Mouse (Mus musculus): ENCODE measurements around the gene Tmem237.
A peak's percentile ranks its signal among the peaks of the same experiment; 100 is the strongest.

Tmem237 gene

DNA sequence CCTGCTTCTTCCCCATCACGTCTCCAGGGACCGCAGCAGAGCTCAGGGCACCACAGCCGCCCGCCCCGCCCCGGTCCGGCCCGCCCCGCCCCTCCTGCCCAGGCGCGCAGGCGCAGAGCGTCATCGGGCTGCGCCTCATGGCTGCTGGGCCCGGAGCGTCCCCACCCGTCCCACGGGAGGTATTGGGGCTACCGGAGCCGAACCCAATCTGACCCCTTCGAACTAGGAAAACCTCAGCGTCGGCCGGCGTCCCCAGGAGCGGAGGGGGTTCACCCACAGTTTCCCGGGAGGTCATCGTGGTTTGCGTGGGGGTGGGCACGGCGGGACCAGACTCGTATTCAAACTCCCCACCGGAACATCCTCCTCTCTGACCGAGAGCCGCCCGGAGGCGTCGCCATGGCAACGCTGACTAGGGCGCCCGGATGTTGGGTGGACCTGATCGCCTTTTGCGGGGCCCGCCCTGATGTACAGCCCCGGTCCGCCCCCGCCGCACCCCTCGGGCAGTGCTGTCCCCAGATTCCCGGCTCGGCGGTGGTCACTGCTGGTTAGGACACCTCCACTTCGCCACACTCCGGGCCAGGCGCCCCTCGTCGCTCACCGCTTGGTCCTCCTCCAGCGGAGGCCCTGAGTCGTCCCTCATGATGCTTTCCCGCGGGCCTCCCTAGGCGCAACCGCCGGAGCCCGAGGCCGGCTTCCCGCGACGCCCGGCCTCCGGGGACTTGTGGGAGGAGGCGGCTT lies at the start of gene Tmem237:
Gene Tmem237 (minus strand): TSS at position 689 of the 738 bp plus-strand sequence.
- peak; percentile 94 for DNase-seq (ENCODE audit: low spot score)

DNA sequence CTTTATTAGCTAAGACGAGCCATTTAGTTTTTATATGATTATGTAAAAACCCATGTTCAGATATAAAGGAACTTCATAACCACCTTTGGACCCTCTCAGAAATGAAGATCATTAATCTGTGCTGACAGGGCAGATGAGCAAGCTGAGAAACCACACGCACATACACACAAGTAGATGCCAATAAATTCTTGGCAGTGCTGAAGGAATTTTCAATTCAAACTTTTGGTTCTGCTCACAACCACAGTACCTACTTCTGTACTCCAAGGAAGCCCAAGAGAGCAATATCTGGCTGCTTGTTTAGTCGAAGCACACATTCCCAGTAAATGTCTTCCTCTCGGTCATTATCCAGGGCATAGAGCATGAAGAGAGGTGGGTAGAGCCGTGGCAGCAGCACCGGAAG lies 49.4 kb upstream of the Tmem237 start:
- DNase-seq (ENCODE audit: low spot score): no peak

DNA sequence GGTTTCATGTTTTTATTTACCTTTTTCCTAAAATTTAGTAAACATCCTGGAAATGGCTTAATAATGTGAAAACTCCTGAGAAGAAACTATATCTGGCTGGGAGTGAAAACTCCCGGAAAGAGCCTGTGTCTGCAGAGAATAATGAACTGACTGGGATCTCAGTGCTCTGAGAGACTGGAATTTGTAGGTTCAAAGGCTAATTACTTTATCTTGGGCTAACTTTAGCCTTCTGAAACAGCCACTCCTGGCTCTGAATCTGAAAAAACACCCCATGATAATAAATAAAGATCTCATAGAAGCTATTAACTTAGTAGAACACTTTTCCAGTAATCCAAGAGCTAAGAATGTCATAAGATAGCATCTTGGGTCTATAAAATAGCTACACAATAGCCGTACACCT lies 48.3 kb upstream of the Tmem237 start:
- DNase-seq (ENCODE audit: low spot score): no peak

DNA sequence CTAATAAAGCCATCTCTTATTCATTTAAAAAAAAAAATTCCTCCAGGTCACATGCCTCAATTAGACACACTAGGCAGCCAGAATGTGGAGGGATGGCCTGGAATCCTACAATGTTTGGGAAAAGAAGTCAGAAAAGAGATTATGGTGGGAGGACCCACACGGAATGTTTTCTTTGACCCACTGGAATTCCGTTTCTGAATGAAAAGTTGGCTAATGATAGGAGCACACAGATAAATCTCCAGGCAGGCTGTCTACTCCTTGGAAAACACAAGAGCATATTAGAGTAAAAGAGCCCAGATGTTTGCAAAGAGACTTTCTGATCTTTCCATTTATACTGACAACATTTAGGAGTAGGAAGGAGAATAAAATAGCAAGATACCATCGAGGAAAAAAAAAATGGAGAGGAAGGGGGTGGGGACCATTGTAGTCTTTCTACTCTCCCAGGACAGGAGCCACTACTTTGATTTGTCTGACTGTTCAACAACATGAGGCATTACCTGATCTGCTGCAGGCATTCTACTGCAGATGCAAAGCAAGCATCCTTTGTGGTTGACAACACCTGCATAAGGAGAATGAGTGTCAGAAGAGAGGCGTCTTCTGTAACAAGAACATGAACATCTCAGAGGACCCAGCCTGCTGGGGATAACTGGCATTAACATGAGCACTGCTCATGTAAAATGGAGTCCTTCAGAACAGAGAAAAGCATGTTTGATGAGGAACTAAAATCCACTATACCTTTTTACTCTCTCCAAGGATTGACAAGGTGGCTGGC lies 47.6 kb upstream of the Tmem237 start:
- no peak for DNase-seq (ENCODE audit: low spot score)

DNA sequence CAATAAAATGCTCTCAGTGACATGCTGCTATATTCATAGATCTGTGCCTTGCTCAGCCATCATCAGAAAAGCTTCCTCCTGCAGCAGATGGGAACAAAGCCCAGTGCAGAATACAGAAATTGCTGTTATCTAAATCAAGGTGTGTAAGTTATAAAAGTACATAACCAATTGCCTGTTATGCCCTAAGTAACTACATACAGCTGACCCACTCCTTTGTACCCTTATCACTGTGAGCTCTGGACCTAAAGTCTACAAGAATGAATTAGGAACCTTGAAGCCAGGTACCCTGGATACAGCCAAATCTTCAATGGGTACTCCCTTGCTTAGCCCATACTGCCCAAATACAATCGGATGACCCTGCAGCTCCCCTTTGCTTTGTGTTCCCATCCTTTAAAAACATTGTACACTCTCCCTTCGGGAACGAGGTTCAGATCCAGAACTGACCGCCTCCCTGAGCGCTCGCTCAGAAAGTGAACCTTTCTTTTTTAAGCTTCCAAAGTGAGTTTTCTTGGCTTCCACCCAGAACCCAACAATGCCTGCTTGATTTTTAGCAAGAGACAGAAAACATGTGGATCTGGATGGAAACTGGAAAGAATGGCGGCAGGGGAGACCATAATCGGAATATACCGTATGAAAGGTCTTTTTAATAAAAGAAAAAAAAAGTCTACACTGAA lies 46.2 kb upstream of the Tmem237 start:
- DNase-seq (ENCODE audit: low spot score): no peak

DNA sequence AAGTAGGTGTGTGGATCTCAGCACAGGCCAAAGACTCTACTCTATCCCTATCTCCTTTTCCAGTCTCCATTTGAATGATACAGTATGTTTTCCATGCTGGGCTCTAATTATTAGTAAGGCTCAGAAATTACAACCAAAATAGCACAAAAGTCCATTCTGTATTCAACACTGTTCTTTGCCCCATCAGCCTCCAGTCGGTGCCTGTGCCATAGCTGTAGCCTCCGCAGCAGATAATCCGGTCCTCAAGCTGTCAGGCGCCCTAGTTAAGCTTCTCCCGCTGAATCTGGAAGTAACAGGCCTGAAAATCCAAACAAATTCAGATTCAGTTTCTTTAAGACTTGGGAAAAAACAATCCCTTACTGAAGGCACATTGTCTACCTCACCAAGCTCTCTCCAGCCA lies 43.7 kb upstream of the Tmem237 start:
- DNase-seq (ENCODE audit: low spot score): no peak

DNA sequence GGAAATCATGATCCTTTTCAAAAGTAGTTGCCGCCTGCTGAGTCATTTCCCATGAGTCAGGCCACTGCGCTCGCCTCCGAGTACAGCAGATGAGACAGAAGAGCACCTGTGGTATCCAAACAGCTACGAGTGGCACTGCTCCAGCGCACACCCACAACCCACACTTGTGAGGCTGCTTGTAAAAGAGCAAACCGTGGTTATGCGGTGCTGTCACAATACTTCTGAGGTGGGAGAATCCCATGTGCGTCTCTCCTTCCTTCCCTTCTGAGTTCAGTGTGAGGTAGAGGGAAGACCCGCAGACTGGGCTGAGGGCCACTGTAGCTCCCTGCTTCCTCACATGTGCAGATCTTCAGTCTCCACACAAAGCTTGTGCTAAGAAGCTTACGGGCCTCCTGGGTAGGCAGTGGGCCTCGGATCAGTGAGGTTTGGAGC lies 42.8 kb upstream of the Tmem237 start, which contains the start of gene Mpp4:
Gene Mpp4 (minus strand): TSS at position 360 of the 432 bp plus-strand sequence.
- DNase-seq (ENCODE audit: low spot score): peak; percentile 74

DNA sequence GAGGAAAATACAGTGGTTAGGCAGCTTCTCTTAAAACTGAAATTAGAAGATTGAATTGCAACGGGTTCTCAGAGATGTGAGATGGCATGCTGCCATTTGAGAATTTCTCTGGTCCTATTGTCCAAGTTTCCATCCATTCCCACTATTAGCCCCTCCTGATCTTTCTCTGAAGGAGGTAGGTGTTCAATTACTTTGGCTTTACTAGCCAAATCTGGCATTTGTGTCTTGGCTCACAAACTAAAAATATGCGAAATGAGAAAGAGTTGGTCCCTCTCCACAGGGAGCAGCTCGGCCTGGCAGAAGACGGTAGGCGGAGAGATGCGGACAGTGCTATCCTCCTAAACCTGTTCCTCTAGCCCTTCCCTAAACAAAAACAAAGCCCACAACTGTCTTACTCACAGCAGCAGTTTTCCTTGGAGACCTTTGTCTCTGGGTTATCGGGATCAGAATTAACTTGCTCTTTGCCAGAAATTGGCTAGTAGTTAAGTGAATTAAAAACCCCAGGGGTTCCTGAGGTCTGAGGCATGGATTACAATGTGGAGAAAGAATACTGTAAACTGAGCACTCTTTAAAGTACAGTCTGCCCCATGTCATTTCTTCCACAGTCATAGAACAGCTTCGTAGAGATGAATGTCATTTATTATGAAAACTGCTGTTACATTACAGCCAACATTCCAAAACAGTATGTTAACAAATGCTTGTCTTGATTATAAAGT lies 42.3 kb upstream of the Tmem237 start:
- DNase-seq (ENCODE audit: low spot score): no peak

DNA sequence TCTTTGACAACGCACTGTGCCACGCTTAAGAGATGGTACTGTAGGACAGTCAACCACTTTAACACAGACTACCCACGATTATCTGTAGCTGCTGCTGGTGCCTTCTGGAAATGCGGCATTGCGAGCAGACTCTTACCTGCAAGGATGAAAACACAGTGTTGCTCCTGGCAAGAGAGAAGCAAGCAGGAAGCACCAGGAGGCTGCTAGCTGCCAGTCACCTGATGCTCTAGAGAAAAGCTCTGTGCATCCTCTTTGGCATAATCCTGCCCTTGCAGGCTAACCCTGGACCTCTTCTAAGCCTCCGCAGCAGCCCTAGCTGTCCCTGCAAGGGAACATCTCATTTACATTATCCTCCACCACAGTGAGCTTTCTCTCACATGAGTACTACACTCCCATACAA lies 41.2 kb upstream of the Tmem237 start:
- no peak for DNase-seq (ENCODE audit: low spot score)

DNA sequence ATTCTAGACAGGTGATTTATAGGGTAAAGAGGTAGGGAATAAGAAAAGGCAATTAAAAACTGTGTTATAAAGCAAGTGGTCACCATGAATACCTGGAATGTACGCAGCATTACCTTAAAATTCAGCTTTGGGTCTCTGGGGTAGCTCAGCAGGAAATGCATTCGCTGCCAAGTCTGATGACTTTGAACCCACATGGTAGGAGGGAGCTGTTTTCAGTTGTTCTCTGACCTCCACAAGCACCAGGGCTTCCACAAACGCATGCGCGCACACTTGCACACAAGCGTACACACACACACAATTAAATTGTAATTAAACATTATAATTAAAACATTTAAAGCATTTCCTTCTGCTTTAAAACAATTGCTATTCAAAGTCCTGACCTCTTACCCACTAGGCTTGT lies 40.7 kb upstream of the Tmem237 start:
- DNase-seq (ENCODE audit: low spot score): no peak

DNA sequence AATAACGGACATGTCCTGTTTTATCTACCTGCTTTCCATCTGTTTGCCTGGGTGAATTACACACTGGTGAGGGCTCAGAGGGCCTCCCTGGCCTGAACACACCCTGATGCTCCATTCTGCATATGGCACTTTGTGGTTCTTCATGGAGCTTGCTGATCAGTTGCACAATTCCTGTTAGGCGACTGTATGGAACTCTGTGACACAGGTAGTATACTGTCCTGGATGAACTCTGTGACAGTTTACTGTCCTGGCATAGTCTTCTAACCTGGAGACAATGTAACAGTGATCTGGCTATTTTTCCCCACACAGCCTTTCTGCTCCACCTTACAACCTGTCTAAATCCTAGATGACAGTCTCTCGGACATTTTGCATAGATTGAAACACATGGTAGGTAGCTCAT lies 38.9 kb upstream of the Tmem237 start:
- no peak for DNase-seq (ENCODE audit: low spot score)

DNA sequence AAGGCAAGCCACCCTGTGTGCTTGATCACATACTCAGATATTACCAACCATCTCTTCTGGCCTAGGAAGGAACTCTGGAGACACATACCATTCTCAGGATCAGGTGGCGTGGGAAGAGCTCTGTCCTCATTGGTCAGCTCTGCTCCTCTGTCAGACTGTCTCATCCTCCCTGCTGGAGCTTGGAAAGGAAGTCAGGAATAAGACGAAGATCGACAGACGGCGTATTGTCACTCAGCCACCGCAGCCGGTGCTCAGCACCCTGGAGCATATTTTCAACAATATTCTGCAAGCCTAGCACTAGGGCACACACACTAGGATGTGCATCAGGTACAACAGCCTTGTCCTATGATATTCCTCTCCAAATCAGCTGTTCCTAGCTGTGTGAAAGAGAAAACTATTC lies 38.3 kb upstream of the Tmem237 start:
- DNase-seq (ENCODE audit: low spot score): no peak

DNA sequence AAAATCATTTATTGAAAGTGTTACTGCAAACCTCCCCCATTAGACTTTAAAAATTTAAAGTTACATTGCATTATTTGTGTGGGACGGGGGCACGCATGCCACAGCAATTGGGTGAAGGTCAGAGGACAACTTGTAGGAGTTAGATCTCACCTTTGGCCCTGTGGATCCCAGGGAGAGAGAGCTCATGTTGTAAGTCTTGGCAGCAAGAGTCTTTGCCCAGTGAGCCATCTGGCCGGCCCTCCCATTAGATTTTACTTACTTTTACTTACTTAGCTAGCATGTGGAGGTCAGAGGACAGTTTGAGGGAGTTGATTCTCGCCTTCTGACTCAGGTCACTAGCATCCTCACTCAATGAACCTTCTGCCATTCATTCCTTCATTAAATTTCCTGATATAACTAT lies 37.6 kb upstream of the Tmem237 start:
- no peak for DNase-seq (ENCODE audit: low spot score)

DNA sequence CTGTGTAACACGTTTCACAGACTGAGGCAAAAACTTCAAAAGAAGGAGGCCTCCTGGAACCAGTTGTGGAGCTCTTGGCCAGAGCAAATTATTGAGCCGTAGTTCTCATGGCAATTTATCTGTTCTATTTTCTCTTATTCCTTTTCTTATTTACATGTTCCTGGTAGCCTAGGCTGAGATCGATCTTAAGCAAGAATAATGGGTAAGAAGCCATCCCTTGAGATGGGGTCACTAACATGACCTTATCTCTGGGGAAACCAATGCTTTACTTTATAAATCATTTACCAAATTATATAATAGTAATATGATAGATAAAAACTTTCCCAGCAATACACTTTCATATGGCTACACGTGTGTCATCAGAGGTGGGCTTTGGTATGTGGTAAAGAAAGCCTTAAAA lies 32.1 kb upstream of the Tmem237 start:
- DNase-seq (ENCODE audit: low spot score): no peak

DNA sequence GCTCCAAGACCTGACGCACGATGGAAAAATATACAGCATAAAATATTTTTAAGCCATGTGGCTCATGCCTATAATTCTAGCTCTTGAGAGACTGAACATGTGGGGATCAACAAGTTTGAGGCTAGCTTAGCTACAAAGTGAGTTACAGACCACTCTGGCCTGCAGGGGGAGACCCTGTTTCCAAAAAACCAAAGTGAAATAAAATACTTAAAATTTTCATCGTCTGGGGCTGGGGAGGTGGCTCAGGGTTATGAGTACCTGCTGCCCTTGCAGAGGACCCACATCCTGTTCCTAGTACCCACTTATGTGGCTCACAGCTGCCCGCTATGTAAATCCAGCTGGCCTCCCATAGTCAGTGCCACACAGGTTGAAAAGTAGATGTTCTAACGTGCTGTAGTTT lies 30.3 kb upstream of the Tmem237 start:
- no peak for DNase-seq (ENCODE audit: low spot score)

DNA sequence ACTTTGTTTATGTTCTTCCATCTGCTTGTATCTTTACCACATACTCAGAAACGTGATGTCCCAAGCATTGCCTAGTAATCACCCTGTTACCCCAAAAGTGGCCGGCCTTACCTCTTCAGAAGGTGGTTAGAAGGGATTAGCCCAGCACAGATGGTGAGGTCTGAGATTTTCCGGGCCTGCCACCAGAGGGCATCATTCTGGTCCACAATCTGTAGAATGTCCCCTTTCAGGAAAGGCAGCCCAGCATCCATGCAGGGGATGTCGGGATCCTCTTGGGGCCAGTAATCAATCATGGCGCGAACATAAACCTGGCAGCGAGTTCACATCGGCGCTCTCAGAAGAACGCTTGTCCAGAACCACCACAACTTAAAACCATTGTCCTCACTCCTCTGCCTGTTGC lies 24.3 kb upstream of the Tmem237 start:
- no peak for DNase-seq (ENCODE audit: low spot score)

DNA sequence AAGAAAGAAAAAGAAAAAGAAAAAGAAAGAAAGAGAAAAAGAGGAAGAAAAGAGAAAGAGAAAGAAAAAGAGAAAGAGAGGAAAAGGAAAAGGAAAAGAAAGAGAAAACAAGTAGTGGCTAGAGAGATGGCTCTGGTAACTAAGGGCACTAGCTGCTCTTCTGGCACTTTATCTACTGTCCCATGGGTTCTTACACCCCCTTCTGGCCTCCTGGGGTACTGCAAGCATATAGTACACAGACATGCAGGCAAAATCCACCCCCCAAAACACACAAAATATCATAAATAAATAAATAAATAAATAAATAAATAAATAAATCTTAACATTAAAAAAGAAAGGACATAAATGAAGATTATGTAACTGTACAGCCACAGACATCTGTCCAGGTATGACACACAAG lies 22.6 kb upstream of the Tmem237 start:
- DNase-seq (ENCODE audit: low spot score): peak; percentile 56

DNA sequence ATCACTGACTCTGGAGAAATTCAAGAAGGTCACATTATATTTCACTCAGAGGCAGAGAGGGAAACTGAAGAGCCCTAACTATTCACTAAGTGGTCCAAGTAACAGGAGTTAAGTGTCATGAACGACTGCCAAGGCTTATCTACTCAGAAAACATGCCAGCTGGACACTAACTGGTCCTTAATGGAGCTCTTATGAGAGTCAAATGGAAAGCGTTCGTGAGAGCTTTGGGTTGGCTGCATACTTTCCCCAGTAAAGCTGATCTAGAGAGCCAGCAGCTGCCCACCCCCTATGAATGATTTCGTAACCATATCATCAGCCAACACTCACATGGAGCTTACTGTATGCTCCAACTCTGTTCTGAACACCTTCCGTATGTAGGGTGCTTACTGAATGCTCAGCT lies 14.2 kb upstream of the Tmem237 start:
- no peak for DNase-seq (ENCODE audit: low spot score)

DNA sequence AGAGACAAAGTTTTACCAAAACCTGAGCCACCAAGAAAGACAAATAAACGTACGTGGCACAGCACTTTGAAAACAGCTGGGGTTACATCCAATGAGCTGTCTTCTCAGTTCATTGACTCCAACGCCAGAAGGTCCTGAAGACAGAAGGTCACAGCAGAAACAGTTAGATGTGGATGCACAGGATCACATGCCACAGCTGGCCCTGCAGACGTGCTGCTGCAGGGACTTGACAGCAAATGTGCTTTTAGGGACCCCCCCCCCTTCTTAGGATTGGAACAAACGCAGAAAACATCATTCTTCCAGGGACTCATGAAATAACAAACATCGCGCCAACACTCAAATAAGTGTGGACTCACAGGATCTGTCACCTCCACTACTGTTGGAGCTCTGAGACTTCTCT lies 8.7 kb upstream of the Tmem237 start:
- no peak for DNase-seq (ENCODE audit: low spot score)

DNA sequence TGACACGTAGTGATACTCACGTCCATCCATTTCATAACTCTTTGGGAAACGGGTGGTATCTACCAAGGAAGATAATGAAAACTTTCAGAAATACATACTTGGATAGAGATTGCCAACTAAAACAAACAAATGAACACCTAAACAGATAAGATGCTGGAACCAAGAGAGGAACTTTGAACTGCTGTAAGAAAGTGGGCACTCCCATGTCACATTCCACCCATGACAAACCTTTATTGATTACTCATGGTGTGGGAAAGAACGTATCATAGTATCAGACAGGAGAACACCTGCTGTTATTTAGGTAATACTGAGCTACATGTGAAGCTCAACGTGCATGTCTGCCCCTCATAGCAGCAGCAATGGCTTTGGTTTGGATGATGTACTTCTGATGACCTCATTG lies 5.3 kb upstream of the Tmem237 start:
- no peak for DNase-seq (ENCODE audit: low spot score)

DNA sequence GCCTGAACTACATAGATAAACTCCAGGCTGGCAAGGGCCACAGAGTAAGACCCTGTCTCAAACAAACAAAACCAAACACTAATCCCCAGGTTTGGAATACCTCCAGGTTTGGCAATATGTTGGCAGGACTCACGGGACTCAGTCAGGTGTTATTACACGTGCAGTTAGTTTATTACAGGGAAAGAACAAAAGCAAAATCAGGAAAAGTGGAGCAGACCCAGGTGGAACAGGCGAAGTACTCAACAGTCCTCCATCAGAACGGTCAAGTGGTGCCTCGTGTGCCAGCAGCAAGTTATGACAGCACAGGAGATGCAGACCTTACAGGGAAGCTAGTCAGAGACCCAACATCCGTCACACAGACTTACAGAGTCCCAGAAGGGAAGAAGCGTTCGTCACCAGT lies 9.7 kb downstream of the Tmem237 start:
- no peak for DNase-seq (ENCODE audit: low spot score)

DNA sequence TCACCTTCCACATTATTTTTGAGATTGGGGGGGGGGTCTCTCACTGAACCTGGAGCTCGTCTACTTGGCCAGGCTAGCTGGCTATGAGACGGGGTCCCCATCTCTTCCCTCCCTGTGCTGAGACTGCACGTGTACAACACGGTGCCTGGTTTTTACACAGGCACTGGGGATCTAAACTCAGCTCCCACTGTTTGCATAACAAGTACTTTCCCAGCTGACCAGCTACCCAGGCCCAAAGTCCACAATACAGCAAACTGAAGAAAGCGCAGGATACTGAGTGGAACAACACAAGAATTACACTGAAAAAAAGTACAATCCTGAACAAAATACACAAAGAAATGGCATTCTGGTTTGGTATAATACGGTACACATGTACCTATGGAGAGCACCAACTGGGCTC lies 18.1 kb downstream of the Tmem237 start:
- no peak for DNase-seq (ENCODE audit: low spot score)

All from layer of hippocampus, adult 11-12 months (tissue).